Mouse (Mus musculus) cerebellum, postnatal 25 days (tissue): ENCODE measurements at regions not wholly inside any gene's neighbourhood (a gene's known extent, or its start where the extent isn't known, plus 50 kb on each side); places are given as distances from the start of the nearest gene placed in this dataset.
"Not testable (repeated sequence)": the region's sequence is repeated elsewhere in the genome, so short reads cannot be mapped to it uniquely, and the experiment has no call there.

ENCODE experiments used
- DNase-seq, 2 experiments: peaks; one replicate each; pipeline ENCODE4 v3.0.0; 2021; ENCODE audit warnings: mixed read lengths in 2 of 2

DNA sequence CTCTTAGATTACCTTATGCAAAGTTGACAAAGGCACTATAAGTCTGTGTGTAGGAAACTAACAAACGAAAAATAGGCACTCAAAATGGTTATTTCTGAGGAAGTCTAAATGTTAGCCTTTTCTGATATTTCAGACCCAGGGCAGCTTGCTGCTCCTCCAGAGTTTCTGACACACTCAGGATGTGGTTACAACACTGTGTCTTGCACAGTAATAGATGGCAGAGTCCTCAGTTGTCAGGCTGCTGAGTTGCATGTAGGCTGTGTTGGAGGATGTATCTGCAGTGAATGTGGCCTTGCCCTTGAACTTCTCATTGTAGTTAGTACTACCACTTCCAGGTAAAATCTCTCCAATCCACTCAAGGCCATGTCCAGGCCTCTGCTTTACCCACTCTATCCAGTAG, 1039.7 kb downstream of the Adam6a start:
- no peak for DNase-seq

DNA sequence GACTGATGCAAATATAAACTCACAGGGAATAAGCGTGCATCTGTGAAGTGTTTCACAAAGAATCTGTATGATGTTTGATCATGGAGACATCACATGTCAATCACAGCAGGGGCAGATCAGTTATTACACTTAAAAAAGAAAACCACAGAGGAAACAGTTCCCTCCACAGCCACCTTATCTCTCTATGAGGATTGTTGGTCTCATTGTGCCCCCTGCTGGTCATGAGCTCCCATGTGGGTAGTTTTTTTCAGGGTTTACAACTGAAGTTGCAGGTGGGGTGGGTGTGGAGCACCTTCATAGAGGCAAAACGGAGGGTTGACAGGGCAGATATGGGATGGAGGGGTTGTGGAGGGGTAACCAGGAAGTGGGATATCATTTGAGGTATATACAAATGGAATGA, 1043.5 kb downstream of the Adam6a start:
- no peak for DNase-seq

DNA sequence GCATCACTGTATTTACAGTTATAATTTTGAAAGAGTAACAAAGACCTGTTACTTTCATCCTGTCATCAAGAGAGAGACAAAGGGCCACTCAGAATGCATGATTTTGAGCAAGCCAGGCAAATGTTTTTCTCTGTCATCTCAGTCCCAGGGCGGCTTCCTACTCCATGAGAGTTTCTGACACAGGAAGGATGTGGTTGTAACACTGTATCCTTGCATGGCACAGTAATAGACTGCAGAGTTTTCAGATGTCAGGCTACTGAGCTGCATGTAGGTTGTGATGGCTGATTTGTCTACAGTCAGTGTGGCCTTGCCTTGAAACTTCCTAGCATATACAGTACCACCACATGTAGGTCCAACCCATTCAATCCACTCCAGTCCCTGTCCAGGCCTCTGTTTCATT, 1054.0 kb downstream of the Adam6a start:
- no peak for DNase-seq

DNA sequence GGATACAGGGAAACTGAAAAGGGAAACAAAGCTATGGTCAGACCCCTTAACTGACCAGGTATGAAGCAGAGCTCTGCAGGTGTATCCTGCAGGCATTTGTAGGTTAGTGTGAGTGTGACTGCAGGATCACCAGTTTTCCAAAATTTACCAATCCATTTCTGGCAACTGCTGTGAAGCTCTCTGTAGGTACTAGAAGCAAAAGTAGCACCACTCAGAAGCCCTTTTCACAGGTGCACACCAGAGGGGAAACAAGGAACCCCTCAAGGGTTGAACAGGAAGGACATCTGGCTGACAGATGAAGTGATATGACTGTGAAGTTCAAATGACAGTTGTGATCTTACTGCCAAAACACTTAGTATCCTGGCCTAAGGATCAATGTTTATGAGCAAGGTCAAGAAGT, 1065.5 kb downstream of the Adam6a start:
- DNase-seq, result no peak

DNA sequence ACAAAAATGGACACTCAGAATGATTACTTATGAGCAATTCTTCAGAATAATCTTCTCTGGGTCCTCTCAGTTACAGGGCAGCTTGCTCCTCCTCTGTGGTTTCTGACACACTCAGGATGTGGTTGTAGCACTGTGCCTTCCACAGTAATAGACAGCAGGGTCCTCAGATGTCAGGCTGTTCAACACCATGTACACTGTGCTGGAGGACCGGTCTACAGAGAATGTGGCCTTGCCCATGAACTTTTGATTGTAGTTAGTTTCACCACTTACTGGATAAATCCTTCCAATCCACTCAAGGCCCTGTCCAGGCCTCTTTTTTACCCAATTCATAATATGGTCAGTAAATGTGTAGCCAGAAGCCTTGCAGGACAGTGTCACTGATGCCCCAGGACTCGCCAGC, 1068.4 kb downstream of the Adam6a start:
- no peak for DNase-seq

DNA sequence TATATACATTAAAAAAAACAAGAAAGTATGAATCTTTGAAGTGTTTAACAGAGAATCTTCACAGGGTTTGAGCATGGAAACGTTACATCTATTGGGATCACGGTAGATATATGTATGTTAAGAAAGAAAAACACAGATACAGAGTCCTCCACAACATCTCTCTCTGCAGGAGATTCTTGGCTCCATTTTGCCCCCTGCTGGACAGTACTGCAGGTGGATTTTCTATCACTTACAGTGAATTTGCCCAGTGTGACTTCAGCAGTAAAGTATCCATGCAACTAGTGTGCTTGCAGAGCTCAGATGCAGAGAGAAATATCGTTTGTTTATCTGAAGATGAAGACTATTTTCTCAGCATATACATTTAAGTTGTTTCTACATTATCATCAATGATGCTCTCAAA, 1071.5 kb downstream of the Adam6a start:
- no peak for DNase-seq

DNA sequence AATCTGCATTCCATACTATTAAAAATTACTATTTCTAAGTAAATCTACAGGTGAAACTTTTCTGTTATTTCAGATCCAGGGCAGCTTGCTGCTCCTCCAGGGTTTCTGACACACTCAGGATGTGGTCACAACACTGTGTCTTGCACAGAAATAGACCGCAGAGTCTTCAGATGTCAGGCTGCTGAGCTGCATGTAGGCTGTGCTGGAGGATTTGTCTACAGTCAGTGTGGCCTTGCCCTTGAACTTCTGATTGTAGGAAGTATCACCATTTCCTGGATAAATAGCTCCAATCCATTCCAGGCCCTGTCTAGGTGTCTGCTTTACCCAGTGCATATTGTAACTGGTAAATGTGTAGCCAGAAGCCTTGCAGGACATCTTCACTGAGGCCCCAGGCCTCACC, 1072.0 kb downstream of the Adam6a start:
- no peak for DNase-seq

DNA sequence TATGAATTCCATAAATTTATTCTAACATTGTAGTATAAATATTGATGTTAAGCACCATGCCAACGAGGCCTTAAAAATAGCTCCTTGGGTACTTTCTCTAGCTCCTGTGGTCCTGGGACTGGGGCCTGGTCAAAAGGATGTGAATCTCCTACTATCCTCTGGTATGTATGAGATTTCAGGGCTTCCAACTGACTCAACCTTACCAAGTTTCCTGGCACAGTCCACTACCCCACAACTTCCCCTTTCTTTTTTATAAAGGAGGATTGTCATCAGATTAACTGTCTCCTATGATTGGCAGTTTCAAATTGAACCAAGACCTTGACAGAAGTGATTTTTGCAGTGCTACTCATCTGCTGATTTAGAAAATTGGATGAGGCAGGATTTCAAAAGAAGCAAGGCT, 1097.4 kb downstream of the Adam6a start:
- DNase-seq, result no peak

DNA sequence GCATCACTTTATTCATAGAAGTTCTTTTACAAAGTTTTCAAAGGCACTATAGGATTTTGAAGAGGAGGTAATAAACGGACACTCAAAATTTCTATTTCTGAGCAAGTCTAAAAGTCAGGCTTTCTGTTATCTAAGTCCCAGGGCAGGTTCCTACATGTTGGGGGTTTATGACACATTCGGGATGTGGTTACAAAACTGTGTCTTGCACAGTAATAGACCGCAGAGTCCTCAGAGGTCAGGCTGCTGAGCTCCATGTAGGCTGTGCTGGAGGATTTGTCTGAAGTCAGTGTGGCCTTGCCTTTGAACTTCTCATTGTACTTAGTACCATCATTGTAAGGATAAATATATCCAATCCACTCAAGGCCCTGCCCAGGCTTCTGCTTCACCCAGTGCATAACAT, 1102.7 kb downstream of the Adam6a start:
- no peak for DNase-seq

DNA sequence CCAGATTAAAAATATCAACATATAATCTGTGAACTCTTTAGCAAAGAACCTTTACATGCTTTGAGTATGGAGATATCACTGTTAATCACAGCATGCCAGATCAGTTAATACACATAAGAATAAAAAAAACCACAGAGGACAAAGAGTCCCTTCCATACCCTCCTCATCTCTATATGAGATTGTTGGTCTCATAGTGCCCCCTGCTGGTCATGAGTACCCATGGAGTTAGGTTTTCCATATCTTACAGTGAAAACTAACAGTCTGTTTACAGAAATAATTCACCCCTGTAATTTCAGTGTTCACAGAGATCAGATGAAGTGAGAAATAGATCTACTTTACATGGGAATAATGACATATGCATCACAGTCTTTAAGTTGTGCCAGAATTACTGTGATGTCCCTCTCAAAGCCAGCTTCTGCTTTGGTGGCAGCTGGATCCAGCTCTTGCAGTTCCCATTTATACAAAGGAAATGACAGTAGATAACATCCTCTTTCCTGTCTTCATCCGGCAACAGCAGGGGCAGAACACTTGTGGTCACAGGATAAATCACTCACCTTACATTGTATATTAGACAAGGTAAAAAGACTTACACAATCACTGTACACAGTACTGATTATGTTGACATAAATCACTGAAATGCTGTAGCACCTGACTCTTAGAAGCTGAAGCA, 1106.9 kb downstream of the Adam6a start:
- DNase-seq, result not testable (repeated sequence)

DNA sequence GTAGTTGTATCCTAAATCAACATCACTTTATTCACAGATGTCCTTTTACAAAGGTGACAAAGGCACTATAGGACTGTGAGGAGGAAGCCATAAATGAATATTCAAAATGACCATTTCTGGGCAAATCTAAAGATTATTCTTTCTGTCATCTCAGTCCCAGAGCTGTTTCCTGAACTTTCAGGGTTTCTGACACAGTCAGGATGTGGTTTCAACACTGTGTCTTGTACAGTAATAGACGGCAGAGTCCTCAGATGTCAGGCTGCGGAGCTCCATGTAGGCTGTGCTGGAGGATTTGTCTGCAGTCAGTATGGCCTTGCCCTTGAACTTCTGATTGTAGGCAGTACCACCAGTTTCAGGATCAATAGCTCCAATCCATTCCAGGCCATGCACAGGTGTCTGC, 1113.4 kb downstream of the Adam6a start:
- DNase-seq, result not testable (repeated sequence)
